8 mouse cellular contexts compared by ENCODE assay signal in the genomic region with DNA sequence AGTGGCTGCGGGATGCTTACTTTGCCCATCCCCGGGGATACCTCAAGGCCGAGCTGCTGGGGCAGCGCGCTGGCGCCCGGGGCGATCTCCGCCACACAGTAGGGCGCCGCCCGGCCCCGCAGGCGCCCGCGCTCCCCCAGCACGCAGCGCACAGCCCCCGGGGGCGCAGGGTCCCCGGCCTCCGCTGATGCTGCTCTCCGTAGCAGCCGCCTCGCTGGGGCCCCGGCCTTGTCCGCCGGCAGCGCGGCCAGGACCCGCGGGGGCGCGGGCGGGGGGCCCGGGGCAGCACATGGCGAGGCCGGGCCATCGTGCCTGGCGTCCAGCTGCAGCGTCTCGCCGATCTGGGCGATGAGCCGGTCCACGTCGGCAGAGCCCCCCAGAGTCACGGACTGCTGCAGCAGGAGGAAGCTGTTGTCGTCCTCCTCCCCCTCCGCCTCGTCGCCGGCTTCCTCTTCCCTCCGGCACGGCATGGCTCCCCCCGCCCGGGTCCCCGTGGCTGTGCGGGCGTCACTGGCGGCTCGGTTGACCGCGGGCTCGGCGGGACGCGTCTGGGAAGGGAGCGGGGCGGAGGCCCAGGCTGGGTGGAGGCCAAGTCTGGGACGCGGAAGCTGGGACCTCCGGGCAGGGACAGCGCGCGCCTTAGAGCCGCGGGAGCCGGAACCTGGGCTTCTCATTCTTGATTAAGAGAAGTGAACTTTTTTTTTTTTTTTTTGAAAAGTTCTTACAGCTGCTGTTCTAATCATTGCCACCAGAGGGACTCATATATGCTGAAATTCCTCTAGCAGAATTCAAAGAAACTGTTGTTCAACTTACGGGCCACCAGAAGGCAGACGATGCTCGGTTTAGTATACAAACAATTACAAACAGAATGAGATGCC. TPM values are rescaled to one million over a fixed set of nuclear protein-coding genes. Genes with fewer than 3 reads are reported as not detected.
DNase-seq lines count a peak whose midpoint lies in the region; ATAC-seq and TF ChIP-seq lines count a peak whose summit lies in the region.

A gene (minus strand): TSS at position 633 of the 878 bp plus-strand sequence.

- H3K27ac ChIP-seq in forebrain, embryonic 13.5 days: peak within 1 kb of the TSS; percentile 91
- H3K27ac ChIP-seq in layer of hippocampus, adult 2 months: no peak within 1 kb of the TSS
- H3K27ac ChIP-seq in lung, embryonic 16.5 days (ENCODE audit: low read length): peak within 1 kb of the TSS; percentile 94

- peaks cover 17% of the 10 kb centered on the region for H3K9me3 ChIP-seq in G1E (replicated peaks)
- H3K9me3 ChIP-seq in forebrain, embryonic 13.5 days (replicated peaks): peaks cover 21% of the 10 kb centered on the region
- no peaks in the 10 kb centered on the region for H3K9me3 ChIP-seq in lung, embryonic 16.5 days (ENCODE audit: control insufficient read depth, low read length)

- TF ChIP-seq CTCF in G1E (IDR thresholded peaks at IDR 0.05; ENCODE audit: low read depth, low read length): no peak
- peak; percentile 85 for TF ChIP-seq CTCF in layer of hippocampus, adult 2 months (conservative IDR thresholded peaks at IDR 0.05)

- H3K4me3 ChIP-seq in G1E (ENCODE audit: low read depth, low read length): no peak within 1 kb of the TSS; the same call in 1 of the 2 replicates
- H3K4me3 ChIP-seq in forebrain, embryonic 13.5 days: peak within 1 kb of the TSS; percentile 62
- peak within 1 kb of the TSS; percentile 55 for H3K4me3 ChIP-seq in layer of hippocampus, adult 2 months
- H3K4me3 ChIP-seq in lung, embryonic 16.5 days (ENCODE audit: low read length): peak within 1 kb of the TSS; percentile 63

- no peaks in the 10 kb centered on the region for H3K27me3 ChIP-seq in G1E (ENCODE audit: insufficient read depth, low read length)
- no peaks in the 10 kb centered on the region for H3K27me3 ChIP-seq in forebrain, embryonic 13.5 days
- no peaks in the 10 kb centered on the region for H3K27me3 ChIP-seq in lung, embryonic 16.5 days (ENCODE audit: control insufficient read depth, insufficient read depth, low read depth, low read length)

- H3K4me1 ChIP-seq in G1E (ENCODE audit: insufficient read depth, low read depth, low read length): no peaks in the 10 kb centered on the region
- H3K4me1 ChIP-seq in forebrain, embryonic 13.5 days: 0 out of 2 replicates have a peak, but pooled peaks cover 10% of the 10 kb centered on the region
- H3K4me1 ChIP-seq in lung, embryonic 16.5 days (replicated peaks; ENCODE audit: control insufficient read depth, insufficient read depth, low read length): no peaks in the 10 kb centered on the region

- ATAC-seq in G1E (ENCODE audit: extremely low read depth, insufficient number of reproducible peaks, low FRiP score, poor library complexity, severe bottlenecking): peak; percentile 57; the same call in 1 of the 2 replicates
- ATAC-seq in forebrain, embryonic 13.5 days: peak; percentile 77
- peak; percentile 94 for ATAC-seq in lung, embryonic 16.5 days (ENCODE audit: low read depth)

- H3K4me2 ChIP-seq in forebrain, embryonic 13.5 days: peak within 1 kb of the TSS; percentile 62
- H3K4me2 ChIP-seq in lung, embryonic 16.5 days (ENCODE audit: low read depth, low read length): peak within 1 kb of the TSS; percentile 66

- H3K36me3 ChIP-seq in G1E (replicated peaks): no peaks in the 10 kb centered on the region
- H3K36me3 ChIP-seq in forebrain, embryonic 13.5 days (ENCODE audit: poor library complexity, severe bottlenecking): no peaks in the 10 kb centered on the region
- H3K36me3 ChIP-seq in lung, embryonic 16.5 days (ENCODE audit: control insufficient read depth, insufficient read depth, low read length): no peaks in the 10 kb centered on the region

- H3K9ac ChIP-seq in forebrain, embryonic 13.5 days: peak within 1 kb of the TSS; percentile 85
- H3K9ac ChIP-seq in lung, embryonic 16.5 days (ENCODE audit: low read length): peak within 1 kb of the TSS; percentile 78

- peak; percentile 4 for DNase-seq in G1E (ENCODE audit: low spot score)
- peak; percentile 26 for DNase-seq in c-Kit-positive CD71-negative TER-119-negative erythroid progenitor cells, embryonic 14.5 days (ENCODE audit: low read depth)
- DNase-seq in heart, postnatal 25 days (ENCODE audit: low spot score): peak; percentile 46
- DNase-seq in layer of hippocampus, adult 2 months (ENCODE audit: low spot score in 2 of 2): peak; percentile 9 to 10
- peak; percentile 42 for DNase-seq in ovary, postnatal 36 days (ENCODE audit: low spot score)
- peak; percentile 16 to 69 for DNase-seq in urinary bladder, adult 18-20 months (ENCODE audit: low spot score in 2 of 2)

- WGBS in forebrain, embryonic 13.5 days: 17% methylated on average over 66 of the region's 82 CpGs
- WGBS in lung, embryonic 16.5 days: 23% methylated on average over 68 of the region's 82 CpGs

- intact Hi-C loops in heart, postnatal 25 days (cut with DNase I): loop anchor here (5.0 kb wide), 1 partner anchor 42 kb away; a partner anchor contains a TSS

RNA-seq across cellular contexts. Expression of the gene that starts here (rescaled TPM):
- total RNA-seq in G1E (2014; fragmentation: Nextera tagmentation): not detected in 2 replicates
- total RNA-seq in G1E (2017): 0.05 TPM in 1 of 2 replicates, not detected in the other
- not detected in 2 replicates for polyA plus RNA-seq in G1E (2012)
- polyA plus RNA-seq in forebrain, embryonic 13.5 days (2015; fragmentation: Nextera tagmentation; extraction: Ambion mirVana): 56.3 and 66.0 TPM in 2 replicates
- 1 to 10 TPM; 1.3 to 1.8 TPM for total RNA-seq in heart, postnatal 25 days (2021)
- under 1 TPM; 0.27 to 0.67 TPM for total RNA-seq in layer of hippocampus, adult 2 months (2021)
- 20.8 and 25.3 TPM in 2 replicates for polyA plus RNA-seq in lung, embryonic 16.5 days (2015; fragmentation: Nextera tagmentation; extraction: Ambion mirVana)

Comparison
In these comparisons a context has a peak if more than half of its experiments do, and no peak if none do; other contexts are left out.
1. RNA of the gene that starts here (polyA plus RNA-seq): 56.3 to 66.0 TPM in forebrain, embryonic 13.5 days and 20.8 to 25.3 TPM in lung, embryonic 16.5 days; not detected in G1E; every median in the first group is over 10 times any median in the second.
2. Peak in DNase-seq and ATAC-seq in G1E; RNA of the gene not detected or under 1 TPM.
3. Peak in DNase-seq and H3K4me3 ChIP-seq in layer of hippocampus, adult 2 months; RNA of the gene not detected or under 1 TPM.
4. Peak in every context shown above with its lines, with median percentiles within 50 percentile points of each other: ATAC-seq and DNase-seq.